Mouse (Mus musculus) neural tube, embryonic 14.5 days (tissue): ENCODE measurements around the gene Elovl5. TPM values are rescaled to one million over a fixed set of nuclear protein-coding genes. Genes with fewer than 3 reads are reported as not detected.

Experiments used
- ATAC-seq: fragments of 200-750 bp; cut with Nextera tagmentation; 2 replicates; pipeline ENCODE4 v1.8.0; 2017; ENCODE audit warnings: low read depth, mild to moderate bottlenecking, moderate TSS enrichment, moderate library complexity
- H3K27ac ChIP-seq: fragments of 300-500 bp; sonication (generic); 2 replicates; pipeline ENCODE4 v1.5.1; 2014; ENCODE audit warnings: low read depth, mild to moderate bottlenecking, control low read depth, low read length, moderate library complexity, mixed read lengths
- H3K27me3 ChIP-seq: fragments of 300-500 bp; sonication (generic); 2 replicates; pipeline ENCODE4 v1.6.1; 2014; ENCODE audit warnings: low read length; ENCODE audit not compliant: control insufficient read depth, insufficient read depth
- H3K36me3 ChIP-seq: fragments of 300-500 bp; sonication (generic); 2 replicates; pipeline ENCODE4 v1.6.1; 2014; ENCODE audit warnings: low read length, mixed read lengths; ENCODE audit not compliant: control insufficient read depth, insufficient read depth
- H3K4me1 ChIP-seq: fragments of 300-500 bp; sonication (generic); 2 replicates; pipeline ENCODE4 v1.6.1; 2014; ENCODE audit warnings: low read length; ENCODE audit not compliant: control insufficient read depth, insufficient read depth
- H3K4me2 ChIP-seq: fragments of 300-500 bp; sonication (generic); 2 replicates; pipeline ENCODE4 v1.6.1; 2014; ENCODE audit warnings: mild to moderate bottlenecking, low read depth, low read length, control low read depth
- H3K4me3 ChIP-seq: fragments of 300-500 bp; sonication (generic); 2 replicates; pipeline ENCODE4 v1.5.1; 2014; ENCODE audit warnings: low read depth, low read length, control low read depth, mixed read lengths
- H3K9ac ChIP-seq: fragments of 300-500 bp; sonication (generic); replicated peaks from 2 replicates; pipeline ENCODE4 v1.6.1; 2014; ENCODE audit warnings: low read depth, mild to moderate bottlenecking, control low read depth, low read length, mixed read lengths
- H3K9me3 ChIP-seq: fragments of 300-500 bp; sonication (generic); 2 replicates; pipeline ENCODE4 v1.6.1; 2016; ENCODE audit warnings: low read length; ENCODE audit not compliant: control insufficient read depth
- WGBS: fragments of 180-500 bp; shearing (Covaris S2); extraction: QIAGEN DNeasy Blood & Tissue Kit; methylation state at CpG from one replicate; pipeline ENCODE4 v1.1.7; 2014; 5-methylcytosine and 5-hydroxymethylcytosine counted together
- polyA plus RNA-seq: library from polyadenylated mRNA; unstranded; fragments of >200 nt; fragmentation: Nextera tagmentation; extraction: Ambion mirVana; gene quantifications from 2 replicates; pipeline ENCODE4 v1.2.1, GENCODE M21; 2014

The Elovl5 gene
- polyA plus RNA-seq, 1 experiment from 2014 or later = 69.1 TPM

GRCm38 (mm10) chr9:77914616-77915015, 2.5 kb upstream of the Elovl5 start:
- 83% methylated on average over 4 of the region's 4 CpGs for WGBS
- no peak overlapping the region for H3K4me3 ChIP-seq
- no peak overlapping the region for H3K9ac ChIP-seq
- H3K4me1 ChIP-seq = peaks cover 16% of the 10 kb centered on the region
- H3K9me3 ChIP-seq = no peaks in the 10 kb centered on the region
- H3K27ac ChIP-seq = no peak overlapping the region
- no peaks in the 10 kb centered on the region for H3K36me3 ChIP-seq
- H3K27me3 ChIP-seq = no peaks in the 10 kb centered on the region
- H3K4me2 ChIP-seq = no peak overlapping the region
- no peak for ATAC-seq

- Histone ChIP-seq H3K36me3 (no peaks in the 10 kb centered on the region), H3K9ac (no peak overlapping the region), H3K27ac (no peak overlapping the region), H3K27me3 (no peaks in the 10 kb centered on the region), H3K4me2 (no peak overlapping the region), H3K9me3 (no peaks in the 10 kb centered on the region), H3K4me3 (no peak overlapping the region), H3K4me1 (peaks cover 12% of the 10 kb centered on the region)
- ATAC-seq = no peak
- 51% methylated on average over 4 of the region's 4 CpGs for WGBS
Observed at GRCm38 (mm10) chr9:77915791-77916190, 1.4 kb upstream of the Elovl5 start.

- Histone ChIP-seq H3K4me3 (peak overlapping the region; percentile 91), H3K27me3 (no peaks in the 10 kb centered on the region), H3K4me2 (peak overlapping the region; percentile 76), H3K9me3 (no peaks in the 10 kb centered on the region), H3K4me1 (peaks cover 12% of the 10 kb centered on the region), H3K9ac (peak overlapping the region; percentile 86), H3K27ac (peak overlapping the region; percentile 92), H3K36me3 (no peaks in the 10 kb centered on the region)
- ATAC-seq = peak; percentile 72
- under 1% methylated on average over 33 of the region's 45 CpGs for WGBS
Observed at GRCm38 (mm10) chr9:77917622-77918131, 513 bp downstream of the Elovl5 start.

- Histone ChIP-seq H3K9me3 (no peaks in the 10 kb centered on the region), H3K36me3 (no peaks in the 10 kb centered on the region), H3K27me3 (no peaks in the 10 kb centered on the region), H3K4me2 (peak overlapping the region; percentile 76), H3K4me1 (peaks cover 12% of the 10 kb centered on the region), H3K4me3 (peak overlapping the region; percentile 91), H3K27ac (no peak overlapping the region), H3K9ac (peak overlapping the region; percentile 86)
- 15% methylated on average over 10 of the region's 10 CpGs for WGBS
- ATAC-seq = no peak
Observed at GRCm38 (mm10) chr9:77918211-77918610, 1.0 kb downstream of the Elovl5 start.

- no peak overlapping the region for H3K4me3 ChIP-seq
- H3K9ac ChIP-seq = no peak overlapping the region
- H3K36me3 ChIP-seq = no peaks in the 10 kb centered on the region
- WGBS = 73% methylated on average over 5 of the region's 5 CpGs
- peak overlapping the region; percentile 76 for H3K4me2 ChIP-seq
- no peak overlapping the region for H3K27ac ChIP-seq
- no peak for ATAC-seq
- no peaks in the 10 kb centered on the region for H3K27me3 ChIP-seq
- H3K9me3 ChIP-seq = no peaks in the 10 kb centered on the region
- H3K4me1 ChIP-seq = peaks cover 12% of the 10 kb centered on the region
Observed at GRCm38 (mm10) chr9:77918961-77919670, 2.0 kb downstream of the Elovl5 start.

GRCm38 (mm10) chr9:77920481-77920880, 3.3 kb downstream of the Elovl5 start:
- peaks cover 12% of the 10 kb centered on the region for H3K4me1 ChIP-seq
- H3K4me3 ChIP-seq = no peak overlapping the region
- 90% methylated on average over 3 of the region's 3 CpGs for WGBS
- H3K9ac ChIP-seq = no peak overlapping the region
- H3K36me3 ChIP-seq = no peaks in the 10 kb centered on the region
- no peaks in the 10 kb centered on the region for H3K9me3 ChIP-seq
- no peaks in the 10 kb centered on the region for H3K27me3 ChIP-seq
- H3K27ac ChIP-seq = no peak overlapping the region
- no peak for ATAC-seq
- no peak overlapping the region for H3K4me2 ChIP-seq

- Histone ChIP-seq H3K36me3 (no peaks in the 10 kb centered on the region), H3K9me3 (no peaks in the 10 kb centered on the region), H3K27me3 (no peaks in the 10 kb centered on the region), H3K4me1 (peaks cover 12% of the 10 kb centered on the region), H3K27ac (no peak overlapping the region), H3K9ac (no peak overlapping the region), H3K4me2 (no peak overlapping the region), H3K4me3 (no peak overlapping the region)
- ATAC-seq = no peak
- WGBS = 87% methylated on average over 16 of the region's 18 CpGs
Observed at GRCm38 (mm10) chr9:77921366-77922260, 4.4 kb downstream of the Elovl5 start.

- no peak overlapping the region for H3K27ac ChIP-seq
- no peak overlapping the region for H3K9ac ChIP-seq
- H3K36me3 ChIP-seq = no peaks in the 10 kb centered on the region
- H3K4me3 ChIP-seq = no peak overlapping the region
- H3K9me3 ChIP-seq = no peaks in the 10 kb centered on the region
- H3K4me2 ChIP-seq = no peak overlapping the region
- H3K4me1 ChIP-seq = peaks cover 4% of the 10 kb centered on the region
- ATAC-seq = no peak
- no peaks in the 10 kb centered on the region for H3K27me3 ChIP-seq
- 89% methylated on average over 8 of the region's 8 CpGs for WGBS
Observed at GRCm38 (mm10) chr9:77923774-77924173, 6.6 kb downstream of the Elovl5 start.

- H3K27ac ChIP-seq = no peak overlapping the region
- no peak overlapping the region for H3K4me2 ChIP-seq
- H3K4me1 ChIP-seq = no peaks in the 10 kb centered on the region; the same call in 1 of the 2 replicates
- H3K27me3 ChIP-seq = no peaks in the 10 kb centered on the region
- H3K36me3 ChIP-seq = no peaks in the 10 kb centered on the region
- no peak for ATAC-seq
- H3K9me3 ChIP-seq = no peaks in the 10 kb centered on the region
- WGBS = 81% methylated on average over 11 of the region's 11 CpGs
- no peak overlapping the region for H3K9ac ChIP-seq
- no peak overlapping the region for H3K4me3 ChIP-seq
Observed at GRCm38 (mm10) chr9:77924199-77924598, 7.0 kb downstream of the Elovl5 start.
